Mouse (Mus musculus) layer of hippocampus, postnatal 25 days (tissue): ENCODE data around the gene C1d. TPM values are rescaled to one million over a fixed set of nuclear protein-coding genes. Genes with fewer than 3 reads are reported as not detected.
A peak's percentile ranks its signal among the peaks of the same experiment; 100 is the strongest.
"Not testable (repeated sequence)": the region's sequence is repeated elsewhere in the genome, so short reads cannot be mapped to it uniquely, and the experiment has no call there.

Experiments
- DNase-seq, 2 experiments: peaks; one replicate each; pipeline ENCODE4 v3.0.0; 2022; ENCODE audit warnings: mixed read lengths in 2 of 2, low spot score in 1 of 2; ENCODE audit errors: extremely low spot score in 1 of 2
- total RNA-seq, 2 experiments: library from RNA; stranded (reverse); gene quantifications; 2 replicates each; pipeline ENCODE4 v1.2.3; 2021

The C1d gene
- 10 to 100 TPM; 51.4 to 53.2 TPM for total RNA-seq

- DNase-seq, result peak; percentile 93 to 98
Observed at GRCm38 (mm10) chr11:17257443-17257842, at the start of gene C1d. TSS of gene C1d (plus strand) at chr11:17257579.

- peak; percentile 94 to 95 for DNase-seq
Observed at GRCm38 (mm10) chr11:17211258-17212140, 45.9 kb upstream of the C1d start, which contains the start of gene Pno1. TSS of gene Pno1 (minus strand) at chr11:17211568.

GRCm38 (mm10) chr11:17212141-17212495 is 45.3 kb upstream of the C1d start:
- DNase-seq, result no peak

GRCm38 (mm10) chr11:17212903-17213509 is 44.4 kb upstream of the C1d start:
- no peak for DNase-seq

- no peak for DNase-seq
Observed at GRCm38 (mm10) chr11:17215475-17215874, 41.9 kb upstream of the C1d start.

GRCm38 (mm10) chr11:17221126-17221525 is 36.3 kb upstream of the C1d start:
- no peak for DNase-seq

- DNase-seq, result no peak
Observed at GRCm38 (mm10) chr11:17232792-17233191, 24.6 kb upstream of the C1d start.

- no peak for DNase-seq
Observed at GRCm38 (mm10) chr11:17236449-17237037, 20.8 kb upstream of the C1d start.

GRCm38 (mm10) chr11:17238598-17238997 is 18.8 kb upstream of the C1d start:
- DNase-seq, result not testable (repeated sequence)

- DNase-seq, result no peak
Observed at GRCm38 (mm10) chr11:17248715-17249114, 8.7 kb upstream of the C1d start.

GRCm38 (mm10) chr11:17256813-17257365 is 490 bp upstream of the C1d start:
- no peak for DNase-seq

- DNase-seq, result peak in 1 of 2 experiments; percentile 20
Observed at GRCm38 (mm10) chr11:17257861-17258260, 482 bp downstream of the C1d start.

- no peak for DNase-seq
Observed at GRCm38 (mm10) chr11:17267176-17267575, 9.8 kb downstream of the C1d start.

GRCm38 (mm10) chr11:17268801-17269200 is 11.4 kb downstream of the C1d start:
- DNase-seq, result no peak

- DNase-seq, result peak in 1 of 2 experiments; percentile 45
Observed at GRCm38 (mm10) chr11:17279959-17280358, 22.6 kb downstream of the C1d start.

GRCm38 (mm10) chr11:17284055-17284454 is 26.7 kb downstream of the C1d start:
- no peak for DNase-seq

GRCm38 (mm10) chr11:17288884-17289283 is 31.5 kb downstream of the C1d start:
- DNase-seq, result no peak

- peak; percentile 13 to 47 for DNase-seq
Observed at GRCm38 (mm10) chr11:17306007-17306891, 48.9 kb downstream of the C1d start.

- no peak for DNase-seq
Observed at GRCm38 (mm10) chr11:17307457-17307856, 50.1 kb downstream of the C1d start.
